Mouse (Mus musculus) heart, embryonic 11.5 days (tissue): ENCODE measurements at regions not wholly inside any gene's neighbourhood (a gene's known extent, or its start where the extent isn't known, plus 50 kb on each side); places are given as distances from the start of the nearest gene placed in this dataset.

Experiments
- ATAC-seq: fragments of 200-750 bp; cut with Nextera tagmentation; replicated peaks from 2 replicates; pipeline ENCODE4 v1.8.0; 2017; ENCODE audit warnings: moderate library complexity; ENCODE audit not compliant: insufficient number of reproducible peaks, low FRiP score, low TSS enrichment
- H3K27ac ChIP-seq: fragments of 300-500 bp; sonication (generic); 2 replicates; pipeline ENCODE4 v1.5.1; 2014; ENCODE audit warnings: mild to moderate bottlenecking, low read depth, low read length
- H3K27me3 ChIP-seq: fragments of 300-500 bp; sonication (generic); 2 replicates; pipeline ENCODE4 v1.6.1; 2014; ENCODE audit warnings: mild to moderate bottlenecking, low read length, mixed read lengths; ENCODE audit not compliant: control insufficient read depth, insufficient read depth
- H3K36me3 ChIP-seq: fragments of 300-500 bp; sonication (generic); 2 replicates; pipeline ENCODE4 v1.6.1; 2014; ENCODE audit warnings: mild to moderate bottlenecking, low read length, moderate library complexity, mixed read lengths; ENCODE audit not compliant: control insufficient read depth, insufficient read depth
- H3K4me1 ChIP-seq: fragments of 300-500 bp; sonication (generic); 2 replicates; pipeline ENCODE4 v1.6.1; 2014; ENCODE audit warnings: low read length; ENCODE audit not compliant: control insufficient read depth, insufficient read depth
- H3K4me2 ChIP-seq: fragments of 300-500 bp; sonication (generic); 2 replicates; pipeline ENCODE4 v1.6.1; 2014; ENCODE audit warnings: mild to moderate bottlenecking, moderate library complexity
- H3K4me3 ChIP-seq: fragments of 300-500 bp; sonication (generic); 2 replicates; pipeline ENCODE4 v1.5.1; 2014; ENCODE audit warnings: low read depth, low read length
- H3K9ac ChIP-seq: fragments of 300-500 bp; sonication (generic); 2 replicates; pipeline ENCODE4 v1.6.1; 2014; ENCODE audit warnings: mild to moderate bottlenecking, low read depth, low read length, moderate library complexity
- H3K9me3 ChIP-seq: fragments of 300-500 bp; sonication (generic); replicated peaks from 2 replicates; pipeline ENCODE4 v1.6.1; 2016; ENCODE audit warnings: low read length; ENCODE audit not compliant: control insufficient read depth
- WGBS: fragments of 180-500 bp; shearing (Covaris S2); extraction: QIAGEN DNeasy Blood & Tissue Kit; methylation state at CpG from one replicate; pipeline ENCODE4 v1.1.7; 2014; ENCODE audit not compliant: insufficient replicate concordance; 5-methylcytosine and 5-hydroxymethylcytosine counted together

GRCm38 (mm10) chr2:131663199-131663809 lies 101.2 kb upstream of the Adra1d start:
- Histone ChIP-seq H3K27me3 (no peaks in the 10 kb centered on the region), H3K4me3 (no peak overlapping the region), H3K4me2 (no peak overlapping the region), H3K4me1 (no peaks in the 10 kb centered on the region), H3K9ac (no peak overlapping the region), H3K9me3 (no peaks in the 10 kb centered on the region), H3K27ac (no peak overlapping the region), H3K36me3 (no peaks in the 10 kb centered on the region)
- no peak for ATAC-seq
- 57% methylated on average over 8 of the region's 8 CpGs for WGBS

GRCm38 (mm10) chr2:131652197-131652596 lies 90.1 kb upstream of the Adra1d start:
- H3K9ac ChIP-seq = no peak overlapping the region
- H3K4me1 ChIP-seq = 0 out of 2 replicates have a peak, but pooled peaks cover 3% of the 10 kb centered on the region
- ATAC-seq = no peak
- no peaks in the 10 kb centered on the region for H3K27me3 ChIP-seq
- H3K4me3 ChIP-seq = no peak overlapping the region
- H3K4me2 ChIP-seq = no peak overlapping the region
- no peak overlapping the region for H3K27ac ChIP-seq
- H3K9me3 ChIP-seq = no peaks in the 10 kb centered on the region
- H3K36me3 ChIP-seq = no peaks in the 10 kb centered on the region
- WGBS = 69% methylated on average over 5 of the region's 5 CpGs

DNA sequence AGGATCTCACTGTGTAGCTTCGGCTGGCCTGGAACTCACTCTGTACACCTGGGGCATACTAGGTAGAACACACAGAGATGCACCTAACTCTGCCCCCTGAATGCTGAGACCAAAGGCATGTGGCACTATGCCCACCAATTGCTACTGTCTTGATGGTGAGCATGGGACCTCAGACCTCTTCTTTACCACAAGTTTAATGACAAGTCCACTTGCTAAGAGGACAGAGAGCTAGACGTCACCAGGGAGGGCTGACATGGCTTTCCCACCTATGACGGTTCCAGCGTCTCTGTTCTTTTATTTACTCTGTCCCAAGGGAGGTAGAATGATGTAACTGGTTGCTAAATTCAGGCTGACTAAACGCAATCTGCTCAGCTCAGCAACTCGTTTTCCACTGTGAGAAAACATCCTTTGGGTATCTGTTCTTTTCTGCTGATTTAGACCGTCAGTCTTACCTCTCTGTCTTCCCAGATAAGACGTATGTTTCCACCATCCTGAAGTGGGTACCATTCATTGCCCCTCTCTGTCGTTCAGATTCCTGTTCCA lies 88.6 kb upstream of the Adra1d start:
- Histone ChIP-seq H3K27ac (no peak overlapping the region), H3K9me3 (no peaks in the 10 kb centered on the region), H3K36me3 (no peaks in the 10 kb centered on the region), H3K4me2 (no peak overlapping the region), H3K9ac (no peak overlapping the region), H3K4me1 (0 out of 2 replicates have a peak, but pooled peaks cover 3% of the 10 kb centered on the region), H3K27me3 (no peaks in the 10 kb centered on the region), H3K4me3 (no peak overlapping the region)
- no peak for ATAC-seq
- WGBS = 58% methylated on average over 9 of the region's 9 CpGs

DNA sequence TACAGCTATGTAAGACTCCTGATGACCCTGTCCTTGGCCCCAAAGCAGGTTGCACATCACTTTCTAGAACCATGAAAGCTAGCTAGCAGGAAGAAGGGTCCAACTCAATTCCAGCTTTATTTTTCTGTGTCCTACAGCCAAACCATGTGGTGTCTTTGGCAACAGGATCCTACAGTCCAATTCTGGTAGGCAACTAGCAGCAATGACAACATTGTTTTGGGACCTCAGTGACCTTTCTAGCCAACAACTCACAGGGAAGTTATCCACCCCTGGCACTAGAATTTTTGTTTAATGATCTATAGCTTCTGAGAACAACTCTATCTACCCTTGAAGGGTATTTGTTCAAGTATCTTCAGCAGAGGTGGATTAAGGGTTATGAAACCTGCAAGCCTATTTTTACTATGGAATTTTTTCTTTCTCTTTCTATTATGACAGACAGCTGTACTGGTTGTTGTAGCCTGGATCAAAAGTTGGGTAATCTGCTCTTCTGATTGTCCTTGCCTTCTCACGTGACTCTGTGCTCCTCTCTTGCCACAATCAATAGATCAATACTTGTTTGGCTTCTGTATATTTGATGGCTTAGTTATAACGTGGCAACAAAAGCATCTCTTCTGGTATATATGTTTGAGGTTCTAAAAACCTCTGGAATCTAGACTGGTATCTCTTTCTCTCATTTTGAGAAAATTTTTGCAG lies 82.2 kb upstream of the Adra1d start:
- H3K27me3 ChIP-seq = no peaks in the 10 kb centered on the region
- no peaks in the 10 kb centered on the region for H3K9me3 ChIP-seq
- H3K4me3 ChIP-seq = no peak overlapping the region
- no peak overlapping the region for H3K27ac ChIP-seq
- H3K9ac ChIP-seq = no peak overlapping the region
- WGBS = 62% methylated on average over 2 of the region's 2 CpGs
- H3K4me2 ChIP-seq = no peak overlapping the region
- no peaks in the 10 kb centered on the region for H3K4me1 ChIP-seq
- ATAC-seq = no peak
- H3K36me3 ChIP-seq = no peaks in the 10 kb centered on the region

DNA sequence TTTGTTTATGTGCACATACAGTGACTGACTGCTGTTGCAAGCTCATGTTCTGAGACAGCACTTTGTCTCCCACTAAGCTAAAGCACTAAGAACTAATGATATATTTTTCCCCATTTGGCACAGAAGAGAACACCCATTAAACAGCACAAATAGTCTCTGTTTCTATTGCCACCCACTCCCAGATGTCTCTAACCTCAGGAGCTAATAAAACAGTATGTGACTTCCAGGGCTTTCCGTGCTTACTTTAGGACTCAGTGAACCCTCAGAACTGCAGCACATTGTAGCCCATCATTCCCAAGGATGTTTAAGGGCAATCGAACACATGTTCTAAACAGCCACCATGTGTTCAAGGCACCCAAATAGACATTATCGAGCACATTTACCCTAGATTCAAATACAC lies 80.4 kb upstream of the Adra1d start:
- Histone ChIP-seq H3K9me3 (no peaks in the 10 kb centered on the region), H3K27me3 (no peaks in the 10 kb centered on the region), H3K27ac (no peak overlapping the region), H3K36me3 (no peaks in the 10 kb centered on the region), H3K4me3 (no peak overlapping the region), H3K4me1 (no peaks in the 10 kb centered on the region), H3K9ac (no peak overlapping the region), H3K4me2 (no peak overlapping the region)
- WGBS = 87% methylated on average over 3 of the region's 3 CpGs
- ATAC-seq = no peak

DNA sequence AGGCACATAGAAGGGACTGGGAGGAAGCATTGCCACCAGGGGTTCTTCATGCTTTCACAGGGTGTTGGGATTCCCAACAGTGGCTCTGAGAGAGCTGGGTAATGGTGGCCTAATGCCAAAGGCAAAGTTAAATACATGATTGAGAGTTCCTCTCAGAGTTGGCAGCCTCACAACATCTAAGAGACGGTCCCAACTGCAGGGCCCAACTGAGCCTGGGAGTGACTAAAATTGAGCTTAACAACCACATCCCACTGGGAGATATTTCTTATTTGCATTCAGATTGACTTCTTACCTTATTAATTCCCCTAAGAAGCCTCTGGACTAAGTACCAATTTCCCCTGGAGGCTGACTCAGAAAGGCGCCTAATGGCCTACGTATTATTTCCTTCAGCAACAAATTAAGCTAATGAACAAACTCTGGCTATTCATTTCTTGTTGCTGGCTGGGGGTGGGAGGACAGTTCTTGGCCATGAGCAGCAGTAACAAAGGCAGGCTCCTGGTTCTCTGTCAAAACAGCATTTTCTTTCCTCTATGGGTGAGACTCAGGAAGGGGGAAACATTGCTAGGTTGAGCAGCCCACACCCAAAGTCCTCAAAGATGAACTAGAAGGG lies 77.0 kb upstream of the Adra1d start:
- WGBS = 89% methylated on average over 3 of the region's 3 CpGs

DNA sequence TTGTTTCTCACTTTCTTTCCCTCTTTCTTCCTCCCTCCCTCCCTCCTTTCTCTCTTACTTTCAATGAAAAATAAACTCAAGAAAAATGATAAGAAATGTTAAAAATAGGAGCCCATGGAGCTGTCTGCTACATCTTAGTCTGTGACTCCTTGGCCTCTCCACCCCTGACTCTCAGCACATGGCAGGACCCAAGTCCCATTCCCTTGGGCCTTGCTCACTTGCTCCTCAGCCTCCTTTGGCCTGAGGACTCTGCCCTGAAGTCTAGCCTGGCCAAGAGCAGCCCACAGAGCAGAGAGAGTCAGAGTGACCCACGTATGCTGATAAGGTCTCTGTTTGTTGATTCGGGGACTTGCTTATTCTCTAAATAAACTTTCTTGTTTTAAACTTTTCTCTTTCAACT lies 73.7 kb upstream of the Adra1d start:
- Histone ChIP-seq H3K27me3 (no peaks in the 10 kb centered on the region), H3K4me1 (no peaks in the 10 kb centered on the region), H3K27ac (no peak overlapping the region), H3K36me3 (no peaks in the 10 kb centered on the region), H3K4me2 (no peak overlapping the region), H3K9me3 (no peaks in the 10 kb centered on the region), H3K4me3 (no peak overlapping the region), H3K9ac (no peak overlapping the region)
- WGBS = 48% methylated on average over 2 of the region's 2 CpGs
- ATAC-seq = no peak

More for the DNA sequence above, 77.0 kb upstream of the Adra1d start:
- Histone ChIP-seq H3K27ac (no peak overlapping the region), H3K9me3 (no peaks in the 10 kb centered on the region), H3K4me2 (no peak overlapping the region), H3K4me3 (no peak overlapping the region), H3K9ac (no peak overlapping the region), H3K27me3 (no peaks in the 10 kb centered on the region), H3K36me3 (no peaks in the 10 kb centered on the region), H3K4me1 (no peaks in the 10 kb centered on the region)
- ATAC-seq = no peak

- no peak overlapping the region for H3K27ac ChIP-seq
- no peak overlapping the region for H3K4me2 ChIP-seq
- no peak overlapping the region for H3K4me3 ChIP-seq
- no peaks in the 10 kb centered on the region for H3K9me3 ChIP-seq
- 50% methylated on average over 4 of the region's 4 CpGs for WGBS
- no peaks in the 10 kb centered on the region for H3K36me3 ChIP-seq
- no peak for ATAC-seq
- no peaks in the 10 kb centered on the region for H3K27me3 ChIP-seq
- no peak overlapping the region for H3K9ac ChIP-seq
- H3K4me1 ChIP-seq = no peaks in the 10 kb centered on the region
These were observed 55.8 kb upstream of the Adra1d start for GRCm38 (mm10) chr2:131617916-131618315.
